Mouse (Mus musculus): ENCODE measurements around the gene Olfr71.
A peak's percentile ranks its signal among the peaks of the same experiment; 100 is the strongest.

The Olfr71 gene

DNA sequence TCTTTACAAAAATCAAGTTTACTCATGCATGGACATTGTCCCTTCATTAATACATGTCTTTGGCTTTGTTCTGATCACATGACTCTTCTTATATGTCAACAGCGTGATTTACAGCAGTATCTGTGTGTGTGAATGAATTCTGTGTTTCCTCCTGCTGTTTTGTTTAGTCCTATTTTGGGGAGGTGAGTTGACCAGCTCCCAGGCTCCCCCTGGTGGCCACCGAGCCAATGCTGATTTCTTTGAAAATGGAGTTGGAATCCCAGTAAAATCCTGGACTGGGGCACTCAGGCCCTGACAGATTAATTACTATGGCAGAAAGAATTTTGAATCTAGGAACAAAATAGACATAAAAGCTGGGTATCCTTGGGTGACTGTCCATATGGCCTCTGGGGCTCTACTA lies 1.8 kb upstream of the Olfr71 start:
- DNase-seq (ENCODE audit: low spot score), result peak; percentile 80

DNA sequence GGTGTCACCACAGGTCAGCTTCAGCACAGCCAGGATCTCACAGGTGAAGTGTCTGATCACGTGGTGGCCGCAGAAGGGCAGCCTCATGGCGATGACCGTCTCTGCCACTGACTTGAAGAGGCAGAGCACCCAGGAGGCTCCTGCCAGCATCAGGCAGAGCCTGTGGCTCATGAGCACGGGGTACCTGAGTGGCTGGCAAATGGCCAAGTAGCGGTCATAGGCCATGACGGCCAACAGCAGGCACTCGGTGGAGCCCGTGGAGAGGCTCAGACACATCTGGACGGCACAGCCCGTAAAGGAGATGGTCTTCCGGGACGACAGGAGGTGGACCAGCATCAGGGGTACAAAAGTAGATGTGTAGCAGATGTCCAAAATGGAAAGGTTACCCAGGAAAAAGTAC lies 4.1 kb downstream of the Olfr71 start:
- no peak for DNase-seq (ENCODE audit: low spot score)

DNA sequence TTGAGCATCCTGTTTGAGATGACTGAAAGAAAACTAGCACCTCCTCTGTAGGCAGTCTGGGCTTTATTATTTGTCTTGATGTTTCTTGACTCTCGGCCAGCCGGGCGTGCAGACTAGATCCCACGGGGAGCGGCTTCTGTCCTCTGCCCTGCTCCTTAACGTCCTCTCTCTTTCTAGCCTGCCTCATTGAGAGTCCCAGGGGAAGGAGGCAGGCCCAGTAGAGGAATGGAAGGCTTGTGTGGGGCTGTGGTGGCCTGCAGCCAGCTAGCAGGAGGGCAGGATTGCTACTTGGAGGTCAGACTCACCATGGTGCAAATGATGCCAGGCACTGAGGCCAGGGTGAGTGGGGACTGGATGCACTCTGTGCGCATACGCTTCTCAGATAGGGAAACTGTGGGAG lies 6.2 kb downstream of the Olfr71 start:
- no peak for DNase-seq (ENCODE audit: low spot score)

DNA sequence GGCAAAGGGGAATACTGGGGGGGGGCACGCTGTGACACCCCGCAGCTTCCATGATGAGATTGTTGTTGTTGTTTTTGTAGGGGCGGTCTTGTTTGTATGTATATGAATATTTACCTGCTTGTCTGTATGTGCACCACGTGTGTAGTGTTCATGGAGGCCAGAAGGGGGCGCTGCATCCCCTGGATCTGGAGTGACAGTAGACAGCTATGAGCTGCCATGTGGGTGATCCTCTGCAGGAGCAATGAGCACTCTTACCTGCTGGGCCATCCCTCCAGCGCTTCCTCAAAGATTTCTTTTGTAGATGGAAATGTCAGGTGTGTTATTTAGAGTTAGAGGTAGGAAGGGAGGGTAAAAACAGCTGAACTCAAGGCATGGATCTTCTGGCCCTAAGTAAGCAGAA lies 6.6 kb downstream of the Olfr71 start:
- DNase-seq (ENCODE audit: low spot score), result no peak

DNA sequence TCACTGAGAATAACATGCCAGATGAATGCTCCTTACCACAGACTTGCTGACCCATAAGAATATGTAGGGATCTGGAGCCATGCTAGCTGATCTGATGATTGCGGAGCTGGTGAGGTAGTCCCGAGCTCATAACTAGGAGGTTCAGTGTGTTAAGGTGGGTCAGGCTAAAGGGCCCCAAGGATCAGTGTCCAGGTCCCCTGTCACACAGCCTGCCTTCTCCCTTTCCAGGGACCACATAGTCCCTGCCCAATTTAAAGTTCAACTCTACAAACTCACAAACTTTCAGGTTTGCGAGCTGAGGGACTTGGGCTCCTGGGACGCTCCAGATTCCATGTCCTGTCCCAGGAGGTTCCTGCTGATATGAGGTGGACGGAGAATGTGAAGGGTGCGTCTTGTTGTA lies 9.3 kb downstream of the Olfr71 start, which contains the start of gene Olfr70:
Gene Olfr70 (minus strand): TSS at position 101 of the 400 bp plus-strand sequence.
- DNase-seq (ENCODE audit: low spot score), result no peak

DNA sequence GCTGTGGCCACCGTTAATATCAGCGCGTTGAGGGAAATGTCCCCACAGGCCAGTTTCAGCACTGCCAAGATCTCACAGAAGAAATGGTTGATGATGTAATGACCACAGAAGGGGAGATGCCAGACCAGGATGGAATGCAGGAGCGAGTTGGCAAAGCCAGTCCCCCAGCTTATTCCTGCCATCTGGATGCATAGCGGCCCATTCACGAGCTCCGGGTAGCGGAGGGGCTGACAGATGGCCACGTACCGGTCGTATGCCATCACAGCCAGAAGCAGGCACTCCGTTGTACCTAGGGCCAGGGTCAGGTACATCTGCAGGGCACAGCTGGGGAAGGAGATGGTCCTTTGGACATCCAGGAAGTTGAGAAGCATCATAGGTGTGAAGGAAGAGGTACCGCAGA lies 13.5 kb downstream of the Olfr71 start:
- no peak for DNase-seq (ENCODE audit: low spot score)

DNA sequence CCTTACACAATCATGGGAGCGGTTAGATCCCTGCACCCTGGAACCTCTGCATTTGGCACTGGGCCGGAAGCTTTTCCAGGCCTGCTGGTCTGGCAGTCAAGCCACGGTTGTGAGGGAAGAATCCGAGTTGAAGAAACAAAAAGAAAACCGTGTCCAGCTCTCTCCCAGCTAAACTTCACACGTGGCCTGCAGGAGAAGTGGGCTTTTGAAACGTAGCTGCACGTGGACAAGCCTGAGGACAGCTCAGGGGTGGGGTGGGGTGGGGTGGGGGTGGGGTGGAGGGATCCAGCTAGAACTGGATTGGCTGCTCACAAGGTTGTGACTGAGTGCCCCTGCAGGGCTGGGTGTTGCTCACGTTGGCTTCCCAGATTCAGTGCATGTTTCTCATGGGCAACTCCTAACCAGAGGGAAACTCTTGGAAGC lies 14.8 kb downstream of the Olfr71 start:
- DNase-seq (ENCODE audit: low spot score), result peak; percentile 32

DNA sequence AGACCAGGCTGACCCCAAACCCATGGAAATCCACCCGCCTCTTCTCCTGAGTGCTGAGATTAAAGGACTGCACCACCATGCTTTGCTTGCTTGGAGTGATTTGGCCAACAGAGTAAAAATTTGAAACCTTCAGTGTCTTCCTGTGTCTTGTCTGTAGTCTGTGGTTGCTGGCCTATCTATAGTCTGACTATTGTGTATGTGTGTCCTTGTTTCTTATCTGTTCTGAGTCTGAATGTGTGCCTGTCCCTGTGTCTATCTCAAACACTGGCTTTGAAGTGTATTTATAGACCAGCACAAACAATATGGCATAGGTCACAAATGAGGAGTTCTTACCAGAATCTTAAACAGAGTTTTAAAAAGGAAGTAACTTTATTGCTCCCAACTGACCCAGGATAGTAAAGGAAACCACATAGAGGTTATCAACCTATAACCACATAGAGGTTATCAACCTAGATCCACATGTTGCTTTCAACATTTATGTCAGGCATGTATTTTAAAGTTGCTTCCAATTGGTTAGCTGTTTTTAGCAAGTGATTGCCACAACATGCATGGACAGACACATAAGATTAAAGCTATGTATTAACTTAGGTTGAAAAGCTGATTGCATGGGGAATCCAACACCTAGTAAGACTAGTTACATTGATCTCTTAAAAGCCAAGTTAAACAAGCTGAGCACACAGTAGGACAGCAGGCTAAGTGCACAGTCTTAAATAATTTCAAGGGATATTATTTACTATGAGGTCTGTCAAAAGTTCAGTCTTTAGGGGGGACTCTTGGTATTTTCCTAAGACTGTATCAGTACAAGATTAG lies 15.4 kb downstream of the Olfr71 start:
- DNase-seq (ENCODE audit: low spot score), result no peak

DNA sequence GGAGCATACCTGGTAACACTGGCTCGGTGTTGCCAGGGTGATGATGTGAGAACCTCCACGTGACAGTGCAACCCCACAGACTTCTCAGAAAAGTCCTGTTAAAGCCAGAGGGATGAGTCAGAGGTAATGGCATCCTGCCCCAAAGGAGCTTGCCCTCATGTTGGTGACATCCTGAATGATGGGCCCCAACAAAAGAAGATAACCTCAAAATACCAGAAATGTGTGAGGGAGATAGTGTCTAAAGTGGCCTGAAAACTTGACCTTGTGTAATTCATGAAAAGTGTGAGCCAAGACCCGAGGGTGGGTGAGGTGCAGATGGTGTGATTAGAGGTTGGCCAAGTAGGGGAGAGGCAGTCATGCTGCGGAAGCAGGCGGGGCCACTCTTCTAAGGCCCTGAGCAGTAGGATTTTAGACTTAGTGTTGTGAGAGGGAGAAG lies 16.2 kb downstream of the Olfr71 start:
- no peak for DNase-seq (ENCODE audit: low spot score)

DNA sequence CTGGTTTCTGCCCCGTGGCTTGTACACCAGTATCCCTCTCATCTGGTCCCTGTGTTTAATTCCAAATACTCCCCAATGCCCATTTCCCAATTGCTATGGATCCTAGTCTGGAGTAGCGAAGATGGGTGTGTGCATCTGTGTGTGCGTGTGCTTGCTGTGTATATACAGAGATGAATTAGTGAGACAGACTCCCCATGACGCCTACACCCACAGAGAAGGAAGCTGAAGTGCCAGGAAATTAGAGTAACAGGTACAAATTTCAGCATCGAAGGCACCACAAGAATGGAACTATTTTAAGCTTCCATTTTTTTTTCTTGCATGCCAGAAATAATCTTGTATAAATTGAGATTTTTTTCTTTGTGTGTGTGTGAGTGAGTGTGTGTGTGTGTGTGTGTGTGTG lies 19.0 kb downstream of the Olfr71 start:
- no peak for DNase-seq (ENCODE audit: low spot score)

DNA sequence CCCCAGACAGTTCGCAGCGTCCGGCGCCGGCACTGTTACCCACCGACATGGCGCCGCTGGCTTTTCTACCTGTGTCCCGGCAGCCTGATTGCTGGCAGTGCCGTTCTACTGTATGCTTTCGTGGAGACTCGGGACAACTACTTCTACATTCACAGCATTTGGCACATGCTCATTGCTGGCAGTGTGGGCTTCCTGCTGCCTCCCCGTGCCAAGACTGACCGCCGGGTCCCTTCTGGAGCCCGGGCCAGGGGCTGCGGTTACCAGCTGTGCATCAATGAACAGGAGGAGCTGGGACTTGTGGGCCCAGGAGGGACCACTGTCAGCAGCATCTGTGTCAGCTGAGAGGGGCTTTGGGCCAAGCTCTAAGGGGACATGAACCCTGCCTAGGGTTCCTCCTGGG lies 20.0 kb downstream of the Olfr71 start:
- no peak for DNase-seq (ENCODE audit: low spot score)

DNA sequence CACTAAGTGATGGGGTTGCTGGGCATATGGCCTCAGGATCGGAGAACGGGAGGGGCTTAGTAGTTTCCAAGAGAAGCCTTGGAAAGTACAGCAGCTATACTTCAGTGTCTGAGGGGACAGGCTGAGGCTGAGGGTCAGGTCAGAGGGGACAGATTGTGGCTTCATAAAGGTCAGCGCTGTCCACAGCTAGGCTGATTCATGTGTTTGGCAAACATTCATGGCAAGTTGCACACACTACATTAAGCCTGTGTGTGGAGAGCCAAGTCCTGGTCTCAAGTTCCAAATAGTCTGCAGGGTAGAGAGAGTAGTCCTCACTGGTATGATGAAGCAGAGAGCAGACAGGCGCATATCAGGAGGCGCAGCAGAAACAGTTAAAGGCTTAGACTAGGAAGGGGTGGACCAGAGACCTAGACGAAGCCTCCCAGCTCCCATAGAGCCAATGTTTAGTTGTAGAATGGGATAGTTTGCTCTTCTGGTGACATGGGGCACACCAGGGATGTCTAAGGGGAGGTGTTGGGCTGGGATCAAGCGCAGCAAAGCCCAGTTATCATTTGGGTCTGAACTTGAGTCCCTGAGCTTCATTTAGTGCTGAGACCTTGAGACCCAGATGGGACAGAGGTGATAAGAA lies 30.5 kb downstream of the Olfr71 start:
- DNase-seq (ENCODE audit: low spot score), result no peak

DNA sequence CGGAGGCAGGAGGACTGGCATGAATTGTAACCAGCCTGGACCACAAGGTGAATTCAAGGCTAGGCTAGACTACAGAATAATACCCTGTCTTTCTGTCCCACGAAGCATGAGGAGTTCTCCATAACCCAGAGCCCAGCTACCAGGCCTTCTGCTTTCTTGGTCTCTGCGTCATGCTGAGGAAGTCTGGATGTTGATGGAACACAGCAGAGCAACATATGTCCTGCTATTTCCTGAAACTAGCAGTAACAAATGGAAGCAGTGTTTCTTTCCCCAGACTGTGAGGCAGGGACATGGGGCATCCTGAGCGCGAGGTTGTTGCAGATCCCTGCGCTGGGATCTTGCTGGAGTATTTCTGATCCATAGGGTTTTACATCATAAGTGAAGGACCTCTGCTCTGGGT lies 31.5 kb downstream of the Olfr71 start:
- DNase-seq (ENCODE audit: low spot score), result no peak

DNA sequence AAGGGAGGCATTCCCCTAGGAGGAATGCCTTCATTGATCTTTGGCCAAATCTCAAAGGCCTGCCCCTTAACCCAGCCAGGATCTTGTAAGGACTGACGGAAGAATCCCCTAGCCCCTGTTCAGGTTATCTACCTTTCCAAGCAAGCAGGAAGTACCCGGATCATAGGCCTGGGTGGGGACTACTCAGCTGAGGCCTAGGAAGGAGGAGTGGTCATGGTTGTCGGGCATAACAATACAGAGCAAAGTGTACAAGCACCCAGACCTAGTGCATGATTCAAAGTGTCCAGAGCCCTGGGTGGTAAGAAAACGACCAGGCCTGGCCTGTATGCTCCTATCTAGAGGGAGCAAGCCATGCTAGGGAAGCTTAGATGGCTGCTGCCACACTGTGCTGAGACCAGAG lies 34.4 kb downstream of the Olfr71 start:
- DNase-seq (ENCODE audit: low spot score), result no peak

DNA sequence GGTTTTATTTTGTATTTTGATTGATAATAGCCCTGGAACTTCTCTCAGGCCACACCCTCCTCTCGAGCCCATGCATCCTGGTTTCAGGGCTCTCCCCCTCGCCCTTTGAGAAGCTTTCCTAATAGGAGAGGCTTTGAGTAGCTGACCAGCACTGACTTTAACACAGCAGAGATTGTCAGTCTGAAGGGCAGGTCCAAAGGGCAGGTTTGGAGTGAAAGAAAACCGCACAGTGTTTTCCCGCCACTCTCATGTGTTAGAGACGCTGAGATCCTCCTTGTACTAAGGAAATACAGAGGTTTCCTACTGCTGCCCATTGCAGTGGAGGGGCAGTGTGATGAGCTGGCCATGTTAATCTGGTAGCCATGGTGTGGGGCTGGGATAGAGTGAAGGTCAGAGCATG lies 35.1 kb downstream of the Olfr71 start:
- no peak for DNase-seq (ENCODE audit: low spot score)

DNA sequence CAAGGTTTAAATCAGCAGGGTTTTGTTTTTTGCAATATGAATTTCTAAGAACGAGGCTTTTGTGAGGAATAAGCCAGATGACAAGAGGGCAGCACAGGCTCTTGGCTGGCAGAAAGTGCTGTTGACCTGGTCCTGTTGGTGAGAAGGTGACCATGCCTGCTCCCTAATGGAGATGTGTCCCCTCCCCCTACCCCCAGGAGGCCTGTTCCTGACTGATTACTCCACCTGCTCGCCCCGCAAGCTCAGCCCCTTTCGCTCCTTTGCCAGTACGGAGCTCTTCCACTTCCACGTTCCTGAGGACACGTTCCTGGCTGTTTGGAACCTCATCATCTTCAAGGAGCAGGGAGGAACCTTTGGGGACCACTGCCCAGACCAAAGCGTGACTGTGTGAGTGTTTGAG lies 36.4 kb downstream of the Olfr71 start:
- DNase-seq (ENCODE audit: low spot score), result no peak

DNA sequence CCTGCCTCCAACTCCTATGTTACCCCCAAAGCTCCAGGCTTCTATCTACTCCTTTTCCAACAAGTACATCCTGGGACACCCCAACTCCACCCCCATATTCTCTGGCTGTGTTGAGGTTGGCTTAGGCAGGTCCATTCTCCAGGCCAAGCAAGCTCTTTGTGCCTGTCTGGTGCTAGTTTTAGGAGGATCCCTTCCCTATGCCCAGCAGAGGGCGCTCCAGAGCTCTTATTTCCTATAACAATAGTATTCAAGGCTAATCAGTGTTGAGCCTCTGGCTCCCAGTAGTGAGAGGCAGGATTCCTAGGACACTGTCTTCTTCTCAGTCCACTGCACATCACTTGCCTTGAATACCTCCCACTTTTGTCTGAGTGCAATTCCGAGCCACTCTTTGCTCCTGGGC lies 38.0 kb downstream of the Olfr71 start:
- DNase-seq (ENCODE audit: low spot score), result peak; percentile 88

DNA sequence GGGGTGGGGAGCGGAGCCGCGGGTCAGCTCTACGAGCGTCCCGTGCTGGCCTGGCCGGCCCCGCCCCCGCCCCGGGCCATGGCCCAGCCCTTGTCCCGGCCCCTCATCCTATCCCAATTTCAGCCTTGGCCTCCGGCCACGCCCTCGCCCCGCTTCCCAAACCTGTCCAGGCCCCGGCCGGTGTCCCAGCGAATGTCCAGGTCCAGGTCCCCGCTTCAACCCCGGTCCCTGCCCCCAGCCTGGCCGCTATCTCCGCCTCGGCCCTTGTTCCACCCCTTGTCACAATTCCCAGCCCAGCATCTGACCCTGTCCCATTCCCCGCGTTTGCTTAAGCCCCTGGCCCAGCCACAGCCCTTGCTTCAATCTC lies 40.6 kb downstream of the Olfr71 start:
- peak; percentile 69 for DNase-seq (ENCODE audit: low spot score)

DNA sequence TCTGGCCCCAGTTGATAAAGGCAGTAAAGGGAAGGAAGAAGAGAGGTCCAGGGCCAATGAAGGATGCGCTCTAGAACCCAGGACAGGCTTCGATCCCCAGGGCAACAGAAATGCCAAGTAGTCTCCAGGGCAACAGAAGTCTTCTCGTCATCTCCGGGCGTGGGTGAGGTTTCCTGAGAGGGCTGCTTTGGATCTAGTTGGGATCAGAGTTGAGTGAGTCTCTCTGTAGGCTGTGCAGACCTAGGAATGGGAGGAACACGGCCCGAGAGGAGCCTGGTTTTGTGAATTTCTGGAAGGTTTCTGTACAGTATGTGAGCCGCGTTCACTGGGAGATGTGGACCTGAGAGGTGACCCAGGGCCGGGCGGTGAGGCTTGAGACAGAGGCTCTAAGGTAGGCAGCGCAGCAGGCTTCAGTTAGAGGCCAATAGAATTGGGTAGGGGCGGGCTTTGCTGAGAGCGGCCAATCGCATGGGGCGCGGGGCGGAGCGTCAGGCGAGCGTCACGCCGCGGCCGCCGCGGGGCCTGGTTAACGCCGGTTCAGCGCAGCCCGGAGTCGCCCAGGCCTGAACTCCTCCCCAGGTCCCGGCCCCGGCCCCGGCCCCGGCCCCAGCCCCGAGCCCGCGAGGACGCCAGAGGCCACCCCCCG lies 41.1 kb downstream of the Olfr71 start, which contains the start of the genes Tmem8b and Fam221b:
Gene Tmem8b (plus strand): TSS at position 190 of the 646 bp plus-strand sequence.
Gene Fam221b (minus strand): TSS at position 364 of the 646 bp plus-strand sequence.
- DNase-seq (ENCODE audit: low spot score), result peak; percentile 80

DNA sequence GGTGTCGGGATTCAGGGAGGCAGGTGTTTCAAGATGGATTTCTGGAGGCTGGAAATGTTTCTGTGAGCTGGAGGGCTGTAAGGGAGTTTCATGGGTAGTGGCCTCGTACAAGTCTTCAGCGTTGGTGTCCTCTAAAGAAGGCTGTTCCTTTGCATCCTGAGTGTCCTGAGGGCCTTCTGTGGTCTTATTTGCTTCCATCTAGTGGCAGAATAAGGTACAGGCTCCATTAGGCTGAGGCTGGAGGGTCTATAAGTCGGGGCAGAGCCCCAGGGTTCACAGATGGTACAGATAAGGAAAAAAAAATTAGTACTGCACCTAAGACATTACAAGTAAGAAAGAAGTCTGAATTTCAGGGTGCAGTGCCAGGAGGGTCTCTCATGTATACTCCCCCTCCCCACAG lies 43.6 kb downstream of the Olfr71 start:
- no peak for DNase-seq (ENCODE audit: low spot score)

DNA sequence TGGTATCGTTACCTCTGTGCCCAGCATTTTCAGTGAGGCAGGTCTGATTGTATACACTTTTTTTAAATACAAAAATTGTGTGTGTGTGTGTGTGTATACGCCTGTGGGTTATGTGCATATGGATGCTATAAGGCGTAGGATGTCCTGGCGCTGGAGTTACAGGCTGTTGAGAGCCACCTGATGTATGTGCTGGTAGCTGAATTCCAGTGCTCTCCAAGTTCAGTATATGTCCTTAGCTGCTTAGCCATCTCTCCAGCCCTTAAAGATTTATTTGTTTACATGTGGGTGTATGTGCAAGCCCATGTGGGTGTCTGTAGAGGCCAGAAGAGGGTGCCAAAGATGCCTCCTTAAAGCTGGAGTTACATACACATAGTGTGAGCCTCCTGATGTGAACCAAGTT lies 52.9 kb downstream of the Olfr71 start:
- no peak for DNase-seq (ENCODE audit: low spot score)

DNA sequence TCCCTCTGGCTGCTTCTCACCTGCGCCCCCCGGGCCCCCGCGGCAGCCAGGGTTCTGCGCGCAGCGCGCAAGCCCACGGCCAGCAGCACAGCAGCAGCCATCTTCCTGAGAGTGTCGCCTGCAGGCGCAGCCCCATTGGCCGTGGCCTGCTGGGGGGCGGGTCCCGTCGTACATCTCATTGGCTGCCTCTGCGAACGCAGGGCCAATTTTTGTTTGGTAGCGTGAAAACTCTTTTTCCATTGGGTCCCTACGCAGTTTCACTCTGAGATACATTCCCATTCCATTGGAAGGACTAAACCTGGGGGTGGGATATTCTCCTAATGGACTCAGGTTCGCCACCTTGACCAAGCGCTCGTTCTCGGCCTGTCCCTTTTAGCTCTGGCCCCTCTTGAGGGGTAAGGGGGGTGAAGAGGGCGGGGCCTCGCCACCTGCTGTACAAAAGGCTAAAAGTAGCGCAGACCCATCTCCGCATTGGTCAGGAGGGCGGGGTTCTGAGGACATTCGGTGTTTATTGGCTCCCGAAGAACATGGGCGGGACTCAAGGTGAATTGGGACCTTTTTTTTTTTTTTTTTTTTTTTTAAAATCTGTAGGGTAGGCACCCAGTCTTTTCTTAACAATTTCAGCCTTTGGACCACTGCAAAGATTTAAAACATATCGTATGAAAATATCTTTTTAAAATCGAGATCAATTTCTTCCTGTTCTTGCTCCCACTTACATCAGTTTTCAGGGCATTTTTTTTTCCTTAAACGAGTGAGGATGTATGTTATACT lies 53.5 kb downstream of the Olfr71 start, which contains the start of gene Hint2:
Gene Hint2 (minus strand): TSS at position 128 of the 771 bp plus-strand sequence.
- DNase-seq (ENCODE audit: low spot score), result peak; percentile 86

All from ovary, postnatal 14 days (tissue).